Mouse (Mus musculus) adrenal gland, adult (tissue): ENCODE results near the gene Ush2a.

Experiments
- DNase-seq, 2 experiments: peaks; one replicate each; pipeline ENCODE4 v3.0.0; 2022 to 2023; ENCODE audit warnings: low spot score in 1 of 2; ENCODE audit not compliant: inconsistent age in 2 of 2

Ush2a gene

GRCm38 (mm10) chr1:188660339-188660738 is 398.5 kb downstream of the Ush2a start:
- DNase-seq = no peak

- DNase-seq = peak in 1 of 2 experiments; percentile 17
These were observed 399.1 kb downstream of the Ush2a start for GRCm38 (mm10) chr1:188660882-188661281.

DNA sequence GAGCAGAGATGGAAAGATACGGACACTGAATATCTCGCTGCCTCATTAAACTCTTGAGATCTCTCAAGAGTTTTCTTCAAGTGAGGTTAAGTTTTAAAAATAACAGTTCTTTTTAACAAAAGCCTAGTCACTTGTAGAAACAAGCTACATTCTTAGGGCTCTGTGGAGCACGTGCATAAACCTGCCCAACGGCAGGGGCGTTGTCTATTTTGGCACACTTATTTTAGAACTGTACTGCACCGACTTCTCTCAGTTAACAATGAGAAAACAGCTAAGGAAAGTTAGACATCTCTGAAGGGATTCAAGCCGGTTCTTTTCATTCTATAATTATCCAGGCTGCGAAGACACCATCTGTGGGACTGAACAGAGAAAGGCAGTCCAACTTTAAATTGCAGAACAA is 405.6 kb downstream of the Ush2a start:
- DNase-seq = no peak

DNA sequence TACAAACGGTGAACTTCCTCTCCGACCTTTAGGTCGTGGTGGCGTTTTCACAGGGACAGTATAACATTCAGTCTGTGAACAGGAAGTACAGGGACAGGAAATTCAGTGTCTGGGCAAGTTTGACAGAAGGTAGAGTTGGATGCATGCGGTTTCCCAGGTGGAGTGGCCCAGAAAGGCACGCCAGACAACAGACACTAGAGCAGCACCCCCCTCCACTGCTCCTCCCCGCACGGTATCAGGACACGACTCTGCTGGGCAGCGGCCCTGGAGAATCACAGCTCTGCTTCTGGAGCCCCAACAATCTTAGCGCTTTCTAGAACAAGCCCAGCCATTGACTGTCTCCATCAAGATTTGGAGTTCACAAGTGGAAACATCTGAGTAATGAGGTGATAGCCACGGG is 406.7 kb downstream of the Ush2a start:
- no peak for DNase-seq

DNA sequence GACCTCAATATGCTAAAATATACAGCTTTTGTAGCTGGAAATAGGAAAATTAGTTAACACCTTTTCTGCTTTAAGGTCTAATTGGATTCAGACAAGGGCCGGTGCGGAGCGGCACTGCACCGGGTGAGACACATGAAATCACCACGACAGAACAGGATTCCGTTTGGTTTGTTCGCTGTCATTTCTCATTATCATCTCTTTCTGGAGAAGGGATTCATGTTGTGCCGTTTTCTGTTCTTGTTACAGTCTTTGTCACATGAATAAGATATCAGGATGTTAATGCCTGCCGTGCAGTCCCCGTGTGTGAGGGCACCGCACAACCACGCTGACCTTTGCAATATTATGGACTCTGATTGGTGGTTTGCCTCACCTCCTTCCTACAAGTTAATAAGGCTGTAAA is 411.0 kb downstream of the Ush2a start:
- no peak for DNase-seq

DNA sequence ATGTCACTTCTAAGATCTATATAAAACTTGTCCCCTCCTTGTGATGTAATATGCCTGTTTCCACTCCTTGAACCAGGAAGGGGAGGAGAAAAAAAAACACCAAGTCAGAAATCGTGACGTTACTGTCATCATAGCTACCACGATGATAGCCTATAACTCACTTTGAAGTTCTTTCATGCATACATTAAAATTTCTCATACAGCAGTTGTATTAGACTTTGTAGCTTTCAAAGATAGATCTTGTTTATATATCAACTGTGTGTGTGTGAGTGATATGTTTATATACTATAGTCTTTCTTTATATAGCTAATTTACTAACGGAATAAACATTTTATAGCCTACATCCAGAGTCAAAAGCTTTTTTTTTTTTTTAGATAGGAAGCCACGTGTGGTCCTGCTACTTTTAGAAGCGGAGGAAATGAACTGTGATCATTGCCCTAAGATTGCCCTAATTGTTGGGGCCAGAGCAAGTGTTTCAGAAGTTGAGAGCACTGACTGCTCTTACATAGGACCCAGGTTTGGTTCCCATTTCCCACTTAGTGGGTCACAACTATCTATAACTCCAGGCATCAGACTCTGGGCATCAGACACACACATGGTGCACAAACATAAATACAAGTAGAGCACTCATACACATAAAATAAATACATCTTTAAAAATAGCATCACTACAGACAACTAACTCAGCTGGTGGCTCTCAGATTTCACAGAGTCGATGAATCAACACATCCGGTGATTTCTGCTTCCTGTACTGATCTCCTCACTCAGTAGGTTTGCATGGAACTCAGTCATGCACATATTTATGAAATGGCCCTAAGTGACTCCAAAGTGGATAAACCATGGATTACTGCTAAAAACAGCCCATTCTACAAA is 413.1 kb downstream of the Ush2a start:
- no peak for DNase-seq

DNA sequence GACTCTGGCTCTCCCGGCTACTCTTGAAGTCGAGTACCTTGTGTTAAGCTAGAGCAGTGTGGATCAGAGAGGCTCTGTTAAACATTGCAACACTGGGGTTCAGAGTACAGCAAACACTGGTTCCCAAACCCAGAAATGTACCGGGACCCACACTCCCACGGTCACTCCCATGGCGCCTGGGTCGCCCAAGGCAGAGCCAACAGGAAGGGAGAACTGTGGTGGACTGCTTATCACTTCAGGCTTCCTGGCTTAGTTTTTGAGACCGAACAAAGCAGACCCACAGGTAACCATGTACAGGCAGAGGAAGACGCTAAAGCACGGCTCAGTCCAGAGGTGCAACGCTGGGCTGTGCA is 413.7 kb downstream of the Ush2a start:
- no peak for DNase-seq

GRCm38 (mm10) chr1:188678189-188678588 is 416.4 kb downstream of the Ush2a start:
- DNase-seq = no peak

GRCm38 (mm10) chr1:188686362-188686761 is 424.5 kb downstream of the Ush2a start:
- no peak for DNase-seq

DNA sequence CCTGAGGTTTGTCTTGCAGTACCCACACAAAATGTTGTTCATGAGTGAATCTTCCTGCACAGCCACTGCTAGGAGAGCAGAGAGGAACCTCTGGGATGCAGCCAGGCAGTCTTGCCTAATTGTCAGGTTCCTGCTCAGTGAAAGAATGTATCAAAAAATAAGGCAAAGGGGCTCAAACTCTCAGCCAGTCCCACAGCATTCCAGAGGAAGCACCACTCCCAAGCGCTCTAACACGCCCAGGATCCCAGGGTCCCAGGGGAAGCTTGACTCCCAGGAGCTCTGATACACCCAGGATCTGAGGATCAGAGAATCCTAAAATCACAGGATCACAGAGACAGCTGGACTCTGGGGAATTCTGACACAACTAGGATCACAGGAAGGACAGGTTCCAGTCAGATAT is 434.5 kb downstream of the Ush2a start:
- DNase-seq = no peak

GRCm38 (mm10) chr1:188708176-188708575 is 446.4 kb downstream of the Ush2a start:
- DNase-seq = peak in 1 of 2 experiments; percentile 18

GRCm38 (mm10) chr1:188708694-188709093 is 446.9 kb downstream of the Ush2a start:
- peak in 1 of 2 experiments; percentile 51 for DNase-seq

DNA sequence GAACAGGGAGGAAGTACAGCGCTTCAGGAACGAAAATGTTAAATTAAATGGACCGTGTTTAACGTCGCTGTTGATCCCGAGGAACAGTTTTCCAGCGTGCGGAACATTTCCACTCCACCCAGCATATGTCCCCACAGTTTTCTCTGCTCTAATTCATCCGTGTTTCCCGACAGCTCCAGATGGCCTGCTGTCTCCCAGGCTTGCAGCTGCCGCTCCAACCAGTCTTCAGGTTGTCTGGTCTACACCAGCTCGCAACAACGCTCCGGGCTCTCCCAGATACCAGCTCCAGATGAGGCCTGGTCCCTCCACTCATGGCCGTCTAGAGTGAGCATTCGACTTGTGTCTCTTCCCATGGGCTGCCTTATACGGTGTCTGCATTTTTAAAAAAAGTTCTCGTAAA is 452.3 kb downstream of the Ush2a start:
- DNase-seq = no peak

- DNase-seq = no peak
These were observed 453.1 kb downstream of the Ush2a start for GRCm38 (mm10) chr1:188714941-188715340.

DNA sequence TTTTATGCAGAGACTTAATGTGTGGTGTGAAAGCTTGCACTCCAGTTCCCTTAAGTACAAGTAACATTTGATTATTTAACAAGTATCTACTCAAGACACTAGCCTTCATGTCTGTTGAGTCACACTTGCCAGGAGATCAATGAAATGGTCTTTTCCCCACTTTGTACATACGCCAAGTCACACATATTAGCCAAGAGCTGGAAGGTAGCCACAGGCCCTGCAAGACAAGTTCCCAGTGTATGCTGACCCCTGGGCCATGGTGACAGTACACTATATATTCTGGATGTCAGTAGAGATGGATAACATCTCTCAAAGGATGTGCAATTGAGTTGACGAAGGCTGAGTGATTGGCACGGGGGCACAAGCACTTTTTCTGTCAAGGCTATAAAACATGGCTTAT is 455.1 kb downstream of the Ush2a start:
- peak in 1 of 2 experiments; percentile 45 for DNase-seq

GRCm38 (mm10) chr1:188725122-188725995 is 463.5 kb downstream of the Ush2a start:
- no peak for DNase-seq

GRCm38 (mm10) chr1:188726937-188727336 is 465.1 kb downstream of the Ush2a start:
- no peak for DNase-seq

DNA sequence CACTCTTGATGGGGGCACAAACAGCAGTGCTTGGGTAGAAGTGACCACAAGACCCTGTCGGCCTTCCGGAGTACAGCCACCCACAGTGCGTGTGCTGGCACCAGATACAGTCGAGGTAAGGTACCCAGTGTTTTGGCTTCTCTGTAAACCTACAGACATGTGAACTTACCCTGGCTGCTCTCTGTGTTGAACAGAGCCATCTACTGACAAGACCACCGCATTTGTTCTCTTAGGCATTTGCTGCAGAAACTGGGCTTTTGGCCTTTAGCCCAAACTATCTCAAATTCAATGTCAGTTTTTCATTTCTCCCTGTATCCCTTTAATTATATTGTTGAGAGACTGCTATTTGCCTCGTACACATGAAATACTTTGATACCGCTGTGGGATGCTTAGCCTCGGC is 466.8 kb downstream of the Ush2a start:
- no peak for DNase-seq

DNA sequence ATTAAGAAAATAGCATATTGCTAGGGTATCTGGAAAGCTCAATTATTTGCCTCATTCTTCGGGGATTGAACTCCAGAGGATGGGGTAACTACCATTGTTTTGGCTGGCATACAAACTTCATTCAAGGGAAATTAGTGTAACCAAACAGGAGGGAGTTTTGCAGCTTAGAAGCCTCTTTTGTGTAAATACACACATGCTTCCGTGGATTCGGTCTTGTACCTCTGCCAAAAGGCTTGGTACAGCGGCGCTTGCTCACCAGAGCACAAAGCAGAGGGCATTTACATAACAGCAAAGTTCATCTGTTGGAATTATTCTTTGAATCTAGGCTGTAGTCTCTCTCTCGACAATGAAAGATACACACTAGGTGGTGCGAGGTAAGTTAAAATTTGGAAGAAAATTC is 467.4 kb downstream of the Ush2a start:
- no peak for DNase-seq

DNA sequence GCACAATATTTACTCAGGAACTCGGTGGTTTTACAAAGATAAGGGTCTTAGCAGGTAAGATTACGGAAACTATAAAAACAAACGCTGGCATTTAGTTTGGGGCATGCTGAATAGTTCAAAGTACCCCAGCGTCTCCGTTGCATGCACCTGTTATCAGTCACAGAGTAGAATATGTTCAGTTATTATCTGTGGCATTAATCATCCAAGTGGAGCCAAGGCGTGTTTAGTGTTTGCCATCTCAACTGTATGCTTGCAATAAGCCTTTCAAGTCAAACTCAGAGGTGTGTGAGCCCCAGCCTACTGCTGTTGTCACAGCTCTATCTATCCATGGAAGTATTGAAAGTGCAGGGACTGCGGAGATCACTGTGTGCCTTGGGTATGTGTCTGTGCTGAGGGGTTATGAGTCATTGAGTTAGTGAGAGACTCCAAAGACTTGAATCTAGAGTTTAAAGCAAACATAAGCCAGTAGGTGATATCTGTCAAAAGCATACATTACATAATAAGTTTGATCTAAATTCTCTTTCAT is 473.0 kb downstream of the Ush2a start:
- no peak for DNase-seq

DNA sequence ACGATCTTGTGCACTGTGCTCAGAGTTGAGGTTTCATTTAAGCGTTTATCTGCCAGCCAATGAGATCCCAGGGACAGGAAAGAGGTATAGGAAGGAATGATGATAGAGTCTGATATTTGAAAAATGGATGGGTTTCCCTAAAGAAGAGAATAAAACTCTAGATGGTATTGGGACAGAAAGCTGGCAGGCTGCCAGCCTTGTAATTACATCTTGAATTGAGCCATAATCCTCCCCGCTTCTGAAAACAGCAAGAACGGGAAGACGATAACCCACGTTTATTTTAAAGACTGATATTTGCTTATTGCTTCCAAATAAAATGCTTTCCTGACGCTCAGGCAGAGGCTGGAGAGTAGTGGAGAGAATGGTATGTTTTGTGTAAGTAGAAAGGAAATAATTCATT is 481.1 kb downstream of the Ush2a start:
- DNase-seq = no peak

DNA sequence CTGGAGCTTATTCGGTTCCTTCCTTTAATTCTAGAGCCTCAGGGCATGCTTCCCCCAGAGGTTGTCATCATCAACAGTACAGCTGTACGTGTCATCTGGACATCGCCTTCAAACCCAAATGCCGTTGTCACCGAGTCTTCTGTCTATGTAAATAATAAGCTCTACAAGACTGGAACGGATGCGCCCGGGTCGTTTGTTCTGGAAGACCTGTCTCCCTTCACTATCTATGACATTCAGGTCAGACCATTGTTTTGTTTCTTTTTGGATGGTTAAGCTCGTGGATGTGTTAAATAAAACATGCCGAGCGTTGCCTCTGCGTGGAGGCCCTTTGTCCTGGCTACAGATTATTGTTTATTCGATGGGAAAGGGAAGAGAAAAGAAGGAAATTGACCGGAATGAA is 493.2 kb downstream of the Ush2a start:
- DNase-seq = no peak
